Mouse (Mus musculus) C2C12 (cell line): Measurements from ENCODE around the gene Ankfn1.

Experiments
- CTCF ChIP-seq: IDR thresholded peaks from one replicate; pipeline ENCODE4 v1.5.1; 2011; ENCODE audit not compliant: control insufficient read depth, insufficient read depth, insufficient read length
- USF1 ChIP-seq: IDR thresholded peaks from one replicate; pipeline ENCODE4 v1.6.1; 2011; ENCODE audit warnings: low read depth, mild to moderate bottlenecking, control low read depth, moderate library complexity

DNA sequence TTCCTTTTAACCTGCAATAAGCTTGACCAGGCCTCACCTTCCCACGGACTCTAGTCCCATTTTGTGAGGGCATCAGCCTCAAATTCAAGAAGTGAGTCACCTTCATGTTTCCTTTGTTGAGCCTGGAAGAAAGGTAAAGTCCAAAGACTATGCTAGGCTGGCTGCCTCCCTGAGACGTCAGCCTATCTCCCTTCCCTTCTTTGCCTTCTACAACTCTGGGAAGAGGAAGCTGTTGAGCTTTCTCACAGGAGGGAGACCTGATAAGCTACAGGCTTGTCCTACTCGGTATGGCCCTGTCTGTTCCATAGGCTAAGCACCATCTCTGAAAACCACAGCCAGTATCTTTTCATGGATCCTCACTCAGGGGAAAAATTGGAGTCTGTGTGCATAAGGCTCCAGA, 2.5 kb downstream of the Ankfn1 start:
- TF ChIP-seq CTCF (no peak), USF1 (no peak)
